Mouse (Mus musculus) midbrain, postnatal 0 days (tissue): ENCODE data around the gene Rybp. TPM values are rescaled to one million over a fixed set of nuclear protein-coding genes. Genes with fewer than 3 reads are reported as not detected.

ENCODE experiments used
- ATAC-seq: fragments of 200-750 bp; cut with Nextera tagmentation; 2 replicates; pipeline ENCODE4 v1.8.0; 2017; ENCODE audit warnings: moderate number of reproducible peaks, mild to moderate bottlenecking, moderate TSS enrichment, moderate library complexity; ENCODE audit not compliant: low FRiP score
- DNase-seq: peaks from one replicate; pipeline ENCODE4 v3.0.0-alpha.2; 2015; ENCODE audit warnings: low spot score
- H3K27ac ChIP-seq: fragments of 300-500 bp; sonication (generic); 2 replicates; pipeline ENCODE4 v1.5.1; 2014; ENCODE audit warnings: low read depth, mild to moderate bottlenecking, low read length, mixed read lengths
- H3K27me3 ChIP-seq: fragments of 300-500 bp; sonication (generic); 2 replicates; pipeline ENCODE4 v1.6.1; 2014; ENCODE audit warnings: low read length, control low read depth, mixed read lengths; ENCODE audit not compliant: insufficient read depth
- H3K36me3 ChIP-seq: fragments of 300-500 bp; sonication (generic); 2 replicates; pipeline ENCODE4 v1.6.1; 2014; ENCODE audit warnings: low read length, control low read depth, mixed read lengths; ENCODE audit not compliant: insufficient read depth
- H3K4me1 ChIP-seq: fragments of 300-500 bp; sonication (generic); 2 replicates; pipeline ENCODE4 v1.6.1; 2014; ENCODE audit warnings: mild to moderate bottlenecking, control low read depth, antibody characterized with exemption, low read length, mixed read lengths; ENCODE audit not compliant: insufficient read depth
- H3K4me2 ChIP-seq: fragments of 300-500 bp; sonication (generic); 2 replicates; pipeline ENCODE4 v1.6.1; 2014; ENCODE audit warnings: low read depth, mild to moderate bottlenecking, low read length, mixed read lengths; ENCODE audit not compliant: poor library complexity, severe bottlenecking
- H3K4me3 ChIP-seq: fragments of 300-500 bp; sonication (generic); 2 replicates; pipeline ENCODE4 v1.5.1; 2014; ENCODE audit warnings: low read depth, mild to moderate bottlenecking, low read length, moderate library complexity
- H3K9ac ChIP-seq: fragments of 300-500 bp; sonication (generic); replicated peaks from 2 replicates; pipeline ENCODE4 v1.6.1; 2014; ENCODE audit warnings: mild to moderate bottlenecking, low read length, moderate library complexity, mixed read lengths; ENCODE audit not compliant: poor library complexity, severe bottlenecking
- H3K9me3 ChIP-seq: fragments of 300-500 bp; sonication (generic); 2 replicates; pipeline ENCODE4 v1.6.1; 2016; ENCODE audit warnings: low read length, control low read depth
- CTCF ChIP-seq: IDR thresholded peaks from 2 replicates; pipeline ENCODE4 v1.5.1; 2016; ENCODE audit warnings: antibody characterized with exemption, mild to moderate bottlenecking
- WGBS: fragments of 180-500 bp; shearing (Covaris S2); extraction: QIAGEN DNeasy Blood & Tissue Kit; methylation state at CpG from one replicate; pipeline ENCODE4 v1.1.7; 2014; 5-methylcytosine and 5-hydroxymethylcytosine counted together
- polyA plus RNA-seq: library from polyadenylated mRNA; unstranded; fragments of >200 nt; fragmentation: Nextera tagmentation; extraction: Ambion mirVana; gene quantifications from 2 replicates; pipeline ENCODE4 v1.2.1, GENCODE M21; 2015
- total RNA-seq: library from RNA; depleted of rRNA; stranded (reverse); fragments of >200 nt; gene quantifications from 2 replicates; pipeline ENCODE4 v1.2.3, GENCODE M21; 2014

Rybp gene
- total and polyA plus RNA-seq, 2 experiments from 2014 or later: 29.6 to 36.0 TPM

GRCm38 (mm10) chr6:100211646-100212045 lies 75.6 kb downstream of the Rybp start:
- Histone ChIP-seq H3K4me3 (no peak overlapping the region), H3K36me3 (no peaks in the 10 kb centered on the region), H3K4me2 (no peak overlapping the region), H3K4me1 (peaks cover 14% of the 10 kb centered on the region), H3K27ac (no peak overlapping the region), H3K9me3 (no peaks in the 10 kb centered on the region), H3K9ac (no peak overlapping the region), H3K27me3 (peaks cover 3% of the 10 kb centered on the region; the same call in 1 of the 2 replicates)
- no peak for DNase-seq
- no peak for ATAC-seq
- no peak for TF ChIP-seq CTCF
- 77% methylated on average over 3 of the region's 3 CpGs for WGBS

GRCm38 (mm10) chr6:100210517-100210916 lies 76.8 kb downstream of the Rybp start:
- DNase-seq (no peak), ATAC-seq (no peak)
- Histone ChIP-seq H3K4me3 (no peak overlapping the region), H3K4me2 (no peak overlapping the region), H3K9me3 (no peaks in the 10 kb centered on the region), H3K27me3 (peaks cover 3% of the 10 kb centered on the region; the same call in 1 of the 2 replicates), H3K4me1 (peaks cover 17% of the 10 kb centered on the region), H3K27ac (no peak overlapping the region), H3K9ac (no peak overlapping the region), H3K36me3 (no peaks in the 10 kb centered on the region)
- 94% methylated on average over 1 of the region's 1 CpGs for WGBS
- no peak for TF ChIP-seq CTCF

- H3K27ac ChIP-seq: 0 out of 2 replicates have a peak overlapping the region, but pooled peaks have one; percentile 26
- peaks cover 3% of the 10 kb centered on the region; the same call in 1 of the 2 replicates for H3K27me3 ChIP-seq
- H3K4me1 ChIP-seq: peaks cover 13% of the 10 kb centered on the region
- WGBS: 2% methylated on average over 11 of the region's 14 CpGs
- no peak overlapping the region for H3K4me3 ChIP-seq
- no peak for TF ChIP-seq CTCF
- no peak overlapping the region for H3K9ac ChIP-seq
- H3K4me2 ChIP-seq: peak overlapping the region; percentile 20; the same call in 1 of the 2 replicates
- DNase-seq (peak; percentile 81), ATAC-seq (peak; percentile 76)
- H3K36me3 ChIP-seq: no peaks in the 10 kb centered on the region
- H3K9me3 ChIP-seq: no peaks in the 10 kb centered on the region
Measured at GRCm38 (mm10) chr6:100206741-100207275, 80.5 kb downstream of the Rybp start.

GRCm38 (mm10) chr6:100206261-100206660 lies 81.0 kb downstream of the Rybp start:
- Histone ChIP-seq H3K4me1 (peaks cover 13% of the 10 kb centered on the region), H3K4me3 (no peak overlapping the region), H3K27ac (0 out of 2 replicates have a peak overlapping the region, but pooled peaks have one; percentile 26), H3K9ac (no peak overlapping the region), H3K4me2 (no peak overlapping the region), H3K36me3 (no peaks in the 10 kb centered on the region), H3K9me3 (no peaks in the 10 kb centered on the region), H3K27me3 (peaks cover 3% of the 10 kb centered on the region; the same call in 1 of the 2 replicates)
- 73% methylated on average over 1 of the region's 1 CpGs for WGBS
- ATAC-seq (no peak), DNase-seq (no peak)
- TF ChIP-seq CTCF: no peak

GRCm38 (mm10) chr6:100204436-100204835 lies 82.8 kb downstream of the Rybp start:
- Histone ChIP-seq H3K4me2 (no peak overlapping the region), H3K4me1 (peaks cover 13% of the 10 kb centered on the region), H3K9me3 (no peaks in the 10 kb centered on the region), H3K4me3 (no peak overlapping the region), H3K36me3 (no peaks in the 10 kb centered on the region), H3K9ac (no peak overlapping the region), H3K27me3 (peaks cover 8% of the 10 kb centered on the region; the same call in 1 of the 2 replicates), H3K27ac (no peak overlapping the region)
- WGBS: 45% methylated on average over 7 of the region's 7 CpGs
- ATAC-seq: no peak
- no peak for TF ChIP-seq CTCF
- DNase-seq: peak; percentile 59

GRCm38 (mm10) chr6:100203492-100203891 lies 83.8 kb downstream of the Rybp start:
- Histone ChIP-seq H3K4me1 (peaks cover 13% of the 10 kb centered on the region), H3K4me3 (no peak overlapping the region), H3K4me2 (no peak overlapping the region), H3K9ac (no peak overlapping the region), H3K27ac (no peak overlapping the region), H3K27me3 (peaks cover 8% of the 10 kb centered on the region; the same call in 1 of the 2 replicates), H3K36me3 (no peaks in the 10 kb centered on the region), H3K9me3 (no peaks in the 10 kb centered on the region)
- DNase-seq (no peak), ATAC-seq (no peak)
- TF ChIP-seq CTCF: no peak
- 48% methylated on average over 3 of the region's 3 CpGs for WGBS
